Mouse (Mus musculus) activated CD4-positive, CD25-positive, alpha-beta regulatory T cell, adult 4 months (primary cell): ENCODE data around the gene Exoc4. TPM values are rescaled to one million over a fixed set of nuclear protein-coding genes. Genes with fewer than 3 reads are reported as not detected.

Source experiments
- ATAC-seq: one replicate; pipeline ENCODE4 v1.8.0; 2017
- polyA plus RNA-seq, 2 experiments: library from polyadenylated mRNA; unstranded; fragments of 100-300 nt; shearing (Covaris generic); gene quantifications; one replicate each; pipeline ENCODE4 v1.2.1; 2017

Exoc4 gene
- polyA plus RNA-seq, 2 experiments from 2014 or later = 48.1 to 58.9 TPM

GRCm38 (mm10) chr6:33322849-33323248 is 74.0 kb downstream of the Exoc4 start:
- no peak for ATAC-seq

DNA sequence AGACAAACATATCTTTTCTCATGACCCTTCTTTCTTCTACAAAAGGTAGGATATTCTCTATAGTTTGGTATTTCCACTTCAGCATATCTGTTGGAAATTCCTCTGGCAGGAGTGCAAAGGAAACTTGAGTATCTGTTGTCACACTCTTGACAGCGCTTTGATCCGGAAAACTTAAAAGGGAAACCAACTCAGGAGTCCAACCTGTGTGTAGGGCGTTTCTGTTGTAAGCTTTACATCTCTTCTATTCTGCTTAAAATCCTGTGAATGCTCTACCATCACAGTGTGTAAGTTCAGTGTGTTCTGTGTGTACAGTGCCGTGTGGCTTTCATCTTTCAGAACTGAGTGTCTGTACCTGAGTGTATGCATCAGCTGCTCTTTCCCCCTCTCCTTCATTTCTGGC is 74.5 kb downstream of the Exoc4 start:
- ATAC-seq = no peak

GRCm38 (mm10) chr6:33328326-33328725 is 79.4 kb downstream of the Exoc4 start:
- no peak for ATAC-seq

DNA sequence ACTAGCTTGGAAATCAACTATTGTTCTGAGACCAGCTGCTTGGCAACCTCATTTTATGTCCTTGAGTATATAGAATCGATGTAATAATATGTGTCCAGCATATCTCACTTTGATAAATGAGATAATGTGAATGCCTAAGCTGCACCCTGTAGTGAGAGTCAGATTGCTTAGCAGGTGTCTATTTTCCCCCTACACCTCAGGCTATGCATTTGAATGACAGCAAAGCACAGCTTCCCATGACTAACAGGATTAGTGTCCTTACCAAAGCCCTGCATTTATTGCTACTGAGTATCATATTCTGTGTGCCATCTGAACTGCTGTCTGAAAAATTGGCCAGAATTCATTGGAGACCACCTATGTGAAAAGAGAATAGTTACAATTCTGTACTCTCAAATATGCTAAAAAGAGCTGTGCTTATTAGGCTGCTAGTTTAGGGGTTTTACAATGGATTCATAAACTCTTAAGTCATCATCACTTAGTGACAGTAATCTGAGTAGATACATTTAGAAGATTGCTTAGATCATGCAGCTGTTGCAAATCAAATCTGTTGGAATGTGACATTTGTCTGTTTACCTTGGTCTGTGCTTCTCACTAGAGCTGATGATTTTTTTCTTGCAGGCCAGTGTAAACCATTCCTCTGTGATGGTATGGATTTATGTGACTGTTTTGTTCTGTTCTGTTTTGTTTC is 98.3 kb downstream of the Exoc4 start:
- ATAC-seq = no peak

GRCm38 (mm10) chr6:33361613-33362012 is 112.7 kb downstream of the Exoc4 start:
- no peak for ATAC-seq

DNA sequence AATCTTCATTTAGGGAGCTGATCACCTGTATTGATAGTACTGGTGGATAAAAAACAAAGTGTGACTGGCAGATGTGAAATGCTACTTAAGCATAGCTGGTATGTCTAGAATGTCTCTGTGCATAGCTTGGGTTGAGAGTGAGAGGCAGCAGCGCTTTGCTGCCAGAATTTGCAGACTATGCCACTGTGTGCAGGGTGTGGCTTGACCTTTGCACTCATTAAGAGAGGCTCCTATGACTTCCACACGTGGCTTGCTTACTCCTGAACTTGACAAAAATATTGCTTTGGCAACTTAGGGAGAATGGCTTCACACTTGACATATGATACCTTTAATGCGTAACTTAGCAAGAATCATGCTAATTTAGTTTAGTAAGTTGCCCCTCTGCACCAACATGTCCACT is 131.6 kb downstream of the Exoc4 start:
- no peak for ATAC-seq

DNA sequence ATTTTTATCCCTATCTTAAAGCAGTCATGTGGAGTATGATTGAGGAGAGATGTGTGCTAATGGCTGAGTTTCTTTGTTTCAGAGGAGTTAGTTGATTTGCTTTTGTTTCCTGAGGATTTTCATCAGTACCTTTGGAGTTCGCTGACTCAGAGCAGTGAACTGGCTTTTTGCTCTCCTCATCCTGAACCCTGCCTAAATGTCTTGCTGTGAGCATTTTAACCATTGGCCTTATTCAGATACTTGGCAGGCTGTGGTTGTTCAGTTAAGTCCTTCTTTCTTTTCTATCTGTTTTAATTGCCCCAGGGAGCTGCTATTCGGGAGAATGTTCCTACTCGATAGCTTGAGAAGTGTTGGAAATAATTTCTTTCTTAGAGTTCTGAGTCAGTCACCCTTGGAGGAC is 133.3 kb downstream of the Exoc4 start:
- no peak for ATAC-seq

DNA sequence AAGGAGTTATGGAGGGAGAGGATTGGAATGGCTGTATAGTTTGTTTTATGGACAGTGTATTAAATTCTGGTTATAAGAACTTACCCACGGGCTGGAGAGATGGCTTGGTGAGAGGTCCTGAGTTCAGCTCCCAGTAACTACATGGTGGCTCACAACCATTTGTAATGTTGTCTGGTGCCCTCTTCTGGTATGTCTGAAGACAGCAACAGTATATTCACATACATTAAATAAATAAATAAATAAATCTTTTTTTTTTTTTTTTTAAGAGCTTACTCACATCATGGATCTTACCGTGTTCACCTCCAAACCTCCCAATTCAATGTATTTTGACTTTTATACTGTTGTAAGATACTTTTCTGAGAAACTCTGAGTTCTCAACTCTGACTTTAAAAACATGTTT is 143.1 kb downstream of the Exoc4 start:
- no peak for ATAC-seq

- ATAC-seq = no peak
These were observed 150.6 kb downstream of the Exoc4 start for GRCm38 (mm10) chr6:33399491-33399890.

DNA sequence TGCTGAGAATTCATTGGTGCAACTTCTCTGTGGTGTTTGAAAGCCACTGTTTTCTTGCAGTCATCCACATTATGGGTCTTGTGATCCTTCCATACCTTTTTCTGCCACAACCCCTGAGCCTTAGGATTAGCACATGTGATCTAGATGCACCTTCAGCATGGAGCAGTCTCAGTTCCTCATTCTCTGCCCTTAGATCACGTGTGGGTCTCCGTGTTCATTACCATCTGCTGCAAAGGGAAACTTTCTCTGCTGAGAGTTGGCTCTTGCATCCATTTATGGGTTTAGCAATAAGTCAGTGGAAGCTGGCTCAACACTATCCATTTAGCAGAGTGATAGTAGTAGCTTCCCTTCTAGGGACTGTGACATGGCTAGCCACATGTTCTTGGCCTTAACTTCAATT is 152.3 kb downstream of the Exoc4 start:
- ATAC-seq = no peak

GRCm38 (mm10) chr6:33405562-33406275 is 156.8 kb downstream of the Exoc4 start:
- ATAC-seq = no peak

GRCm38 (mm10) chr6:33409586-33409985 is 160.7 kb downstream of the Exoc4 start:
- ATAC-seq = no peak

DNA sequence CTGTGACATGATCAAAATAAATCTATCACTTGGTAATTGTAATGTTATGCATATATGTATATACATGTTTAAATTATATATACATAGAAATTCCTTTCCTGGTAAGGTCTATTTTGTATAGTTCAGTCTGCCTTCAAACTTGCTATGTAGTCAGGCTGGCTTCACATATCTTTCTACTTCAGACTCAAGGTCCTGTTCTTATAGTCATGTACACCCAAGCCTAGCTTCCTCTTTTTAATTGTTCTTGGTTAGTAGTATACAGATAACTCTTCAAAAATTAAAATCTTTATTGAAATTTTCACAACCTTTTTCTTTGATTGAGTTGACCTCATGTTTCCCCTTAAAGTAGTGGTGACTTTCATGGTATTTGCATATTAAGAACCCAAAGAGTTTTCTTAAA is 176.1 kb downstream of the Exoc4 start:
- no peak for ATAC-seq

DNA sequence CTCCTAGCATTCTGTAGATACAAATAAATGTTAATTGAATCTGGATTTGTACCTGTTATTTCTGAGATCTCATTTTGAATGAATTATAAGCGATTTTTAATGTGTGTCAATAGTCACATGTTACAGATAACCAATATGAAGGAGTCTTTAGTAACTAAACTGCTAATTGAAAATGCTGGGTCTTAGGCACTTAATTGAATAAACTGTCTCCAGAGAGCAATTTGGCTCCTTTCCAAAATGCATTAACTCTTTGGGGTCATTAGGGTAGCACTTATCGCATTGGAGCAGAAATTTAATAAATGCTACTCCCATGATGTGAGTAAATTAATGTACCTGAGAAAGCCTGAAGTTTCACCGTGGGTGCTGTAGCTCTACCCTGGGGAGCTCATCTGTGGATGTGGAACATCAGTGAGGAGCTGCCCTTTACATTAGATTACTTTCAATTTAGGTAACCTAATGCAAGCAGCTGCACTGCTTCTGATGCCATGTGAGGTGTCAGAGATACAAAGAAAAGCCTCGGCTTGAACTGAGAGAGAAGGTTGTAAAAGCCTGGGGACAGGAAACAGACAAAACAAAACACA is 182.4 kb downstream of the Exoc4 start:
- no peak for ATAC-seq

GRCm38 (mm10) chr6:33440508-33440907 is 191.6 kb downstream of the Exoc4 start:
- no peak for ATAC-seq

GRCm38 (mm10) chr6:33453810-33454209 is 204.9 kb downstream of the Exoc4 start:
- ATAC-seq = no peak

GRCm38 (mm10) chr6:33454354-33454753 is 205.5 kb downstream of the Exoc4 start:
- ATAC-seq = no peak

- no peak for ATAC-seq
These were observed 206.4 kb downstream of the Exoc4 start for GRCm38 (mm10) chr6:33455238-33455637.

DNA sequence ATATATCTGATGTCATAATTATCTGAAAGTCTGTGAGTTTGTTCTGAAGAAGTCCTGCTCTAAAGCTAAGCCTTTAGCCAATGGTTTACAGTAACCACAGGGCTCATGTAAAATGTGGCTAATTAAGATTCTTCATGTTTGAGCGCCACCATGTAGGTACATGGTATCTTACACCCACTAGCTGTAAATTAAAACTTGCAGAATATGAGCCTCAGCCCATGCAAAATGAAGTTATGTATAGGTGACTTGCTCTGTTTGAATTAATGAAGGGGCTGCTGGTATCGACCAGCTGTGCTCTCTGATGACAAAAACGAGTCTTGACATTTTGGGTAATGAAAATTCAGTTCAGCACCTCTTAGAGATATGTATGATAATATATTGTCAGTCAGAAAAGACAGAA is 216.0 kb downstream of the Exoc4 start:
- ATAC-seq = no peak

GRCm38 (mm10) chr6:33465392-33465791 is 216.5 kb downstream of the Exoc4 start:
- ATAC-seq = no peak

DNA sequence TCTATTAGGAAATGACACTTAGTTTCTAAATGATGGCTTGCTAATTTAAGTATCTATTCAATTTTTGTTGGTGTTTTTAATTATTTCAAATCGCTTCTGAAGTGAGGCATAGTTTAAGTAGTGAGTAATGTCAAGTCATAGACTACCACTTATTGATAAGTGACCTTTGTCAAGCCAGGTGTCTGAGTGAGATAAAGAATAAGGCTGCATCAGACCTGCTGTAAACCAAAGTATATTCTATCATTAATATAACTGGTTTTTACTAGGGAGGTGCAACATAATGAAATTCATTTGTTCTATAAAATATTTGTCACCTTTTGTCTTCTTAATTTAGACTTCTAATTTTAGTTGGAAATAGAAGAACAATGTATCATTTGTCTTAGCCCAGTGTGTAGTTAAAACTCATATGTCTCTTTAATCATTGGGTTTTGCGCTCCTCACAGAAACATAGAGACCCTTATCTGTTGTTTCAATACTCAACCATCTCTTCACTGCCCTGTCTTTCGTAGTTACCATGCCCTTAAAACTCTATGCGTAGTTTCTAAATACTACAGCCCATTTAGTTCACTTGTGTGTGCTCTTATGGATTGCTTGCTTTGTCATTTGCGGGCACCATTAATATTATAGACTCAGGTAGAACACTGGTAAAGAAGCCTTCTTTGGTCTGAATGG is 217.4 kb downstream of the Exoc4 start:
- no peak for ATAC-seq

GRCm38 (mm10) chr6:33468480-33468879 is 219.6 kb downstream of the Exoc4 start:
- ATAC-seq = no peak

DNA sequence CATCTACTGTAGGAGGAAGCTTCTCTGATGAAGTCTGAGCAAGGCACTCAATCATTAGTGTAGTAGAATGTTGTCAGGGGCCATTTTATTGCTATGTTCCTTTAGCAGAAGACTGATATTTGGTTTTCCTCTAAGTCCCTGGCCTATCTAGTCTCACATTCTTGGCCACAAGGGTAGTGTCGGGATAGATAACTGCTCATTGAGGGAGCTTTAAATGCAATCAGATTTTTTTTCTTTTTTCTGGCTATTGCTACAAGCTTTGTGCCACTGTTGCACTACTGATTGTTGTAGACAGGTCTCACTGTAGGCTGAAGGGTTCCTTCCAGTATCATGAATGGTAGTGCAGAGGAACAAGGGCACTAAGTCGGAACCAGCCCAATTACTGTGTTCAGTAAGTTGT is 227.2 kb downstream of the Exoc4 start:
- ATAC-seq = no peak

DNA sequence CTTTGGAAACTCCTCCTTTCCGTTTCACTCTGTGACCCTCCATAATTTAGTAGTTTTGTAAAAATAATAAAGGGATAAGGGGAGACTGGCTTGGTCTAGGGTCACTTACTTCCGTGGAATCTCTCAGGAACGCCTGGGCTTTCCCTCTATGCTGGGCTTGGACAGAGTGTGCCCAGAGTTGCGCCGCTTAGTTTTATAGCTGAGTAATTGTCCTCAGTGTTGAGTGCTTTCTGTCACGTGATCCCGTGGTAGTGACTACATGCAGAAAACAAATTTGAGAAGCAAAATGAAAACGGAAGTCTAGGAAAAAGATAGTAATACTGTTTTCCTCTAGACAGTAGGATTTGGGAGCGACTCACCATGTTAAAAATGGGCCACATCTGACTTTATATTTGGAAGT is 235.7 kb downstream of the Exoc4 start:
- no peak for ATAC-seq
